Mouse (Mus musculus) kidney, embryonic 14.5 days (tissue): ENCODE measurements around the gene Ski. TPM values are rescaled to one million over a fixed set of nuclear protein-coding genes. Genes with fewer than 3 reads are reported as not detected.

Source experiments
- ATAC-seq: fragments of 200-750 bp; cut with Nextera tagmentation; 2 replicates; pipeline ENCODE4 v1.8.0; 2017; ENCODE audit warnings: moderate number of reproducible peaks, mild to moderate bottlenecking, moderate TSS enrichment, moderate library complexity; ENCODE audit not compliant: low FRiP score, low TSS enrichment
- H3K27ac ChIP-seq: fragments of 300-500 bp; sonication (generic); 2 replicates; pipeline ENCODE4 v1.5.1; 2014; ENCODE audit warnings: low read depth, mild to moderate bottlenecking, low read length, moderate library complexity, mixed read lengths
- H3K27me3 ChIP-seq: fragments of 300-500 bp; sonication (generic); 2 replicates; pipeline ENCODE4 v1.6.1; 2014; ENCODE audit warnings: mild to moderate bottlenecking, low read length; ENCODE audit not compliant: control insufficient read depth, insufficient read depth
- H3K36me3 ChIP-seq: fragments of 300-500 bp; sonication (generic); 2 replicates; pipeline ENCODE4 v1.6.1; 2014; ENCODE audit warnings: low read length, mixed read lengths; ENCODE audit not compliant: control insufficient read depth, insufficient read depth
- H3K4me1 ChIP-seq: fragments of 300-500 bp; sonication (generic); 2 replicates; pipeline ENCODE4 v1.6.1; 2014; ENCODE audit warnings: low read length, mixed read lengths; ENCODE audit not compliant: control insufficient read depth, insufficient read depth
- H3K4me2 ChIP-seq: fragments of 300-500 bp; sonication (generic); replicated peaks from 2 replicates; pipeline ENCODE4 v1.6.1; 2014; ENCODE audit warnings: low read depth, mild to moderate bottlenecking, low read length
- H3K4me3 ChIP-seq: fragments of 300-500 bp; sonication (generic); 2 replicates; pipeline ENCODE4 v1.5.1; 2014; ENCODE audit warnings: mild to moderate bottlenecking, low read length
- H3K9ac ChIP-seq: fragments of 300-500 bp; sonication (generic); 2 replicates; pipeline ENCODE4 v1.6.1; 2014; ENCODE audit warnings: low read depth, mild to moderate bottlenecking, low read length, moderate library complexity
- H3K9me3 ChIP-seq: fragments of 300-500 bp; sonication (generic); 2 replicates; pipeline ENCODE4 v1.6.1; 2016; ENCODE audit warnings: low read length; ENCODE audit not compliant: control insufficient read depth
- WGBS: fragments of 180-500 bp; shearing (Covaris S2); extraction: QIAGEN DNeasy Blood & Tissue Kit; methylation state at CpG from one replicate; pipeline ENCODE4 v1.1.7; 2014; 5-methylcytosine and 5-hydroxymethylcytosine counted together
- polyA plus RNA-seq: library from polyadenylated mRNA; unstranded; fragments of >200 nt; fragmentation: Nextera tagmentation; extraction: Ambion mirVana; gene quantifications from 2 replicates; pipeline ENCODE4 v1.2.1, GENCODE M21; 2014

Gene Ski
- polyA plus RNA-seq, 1 experiment from 2014 or later = 24.5 TPM

DNA sequence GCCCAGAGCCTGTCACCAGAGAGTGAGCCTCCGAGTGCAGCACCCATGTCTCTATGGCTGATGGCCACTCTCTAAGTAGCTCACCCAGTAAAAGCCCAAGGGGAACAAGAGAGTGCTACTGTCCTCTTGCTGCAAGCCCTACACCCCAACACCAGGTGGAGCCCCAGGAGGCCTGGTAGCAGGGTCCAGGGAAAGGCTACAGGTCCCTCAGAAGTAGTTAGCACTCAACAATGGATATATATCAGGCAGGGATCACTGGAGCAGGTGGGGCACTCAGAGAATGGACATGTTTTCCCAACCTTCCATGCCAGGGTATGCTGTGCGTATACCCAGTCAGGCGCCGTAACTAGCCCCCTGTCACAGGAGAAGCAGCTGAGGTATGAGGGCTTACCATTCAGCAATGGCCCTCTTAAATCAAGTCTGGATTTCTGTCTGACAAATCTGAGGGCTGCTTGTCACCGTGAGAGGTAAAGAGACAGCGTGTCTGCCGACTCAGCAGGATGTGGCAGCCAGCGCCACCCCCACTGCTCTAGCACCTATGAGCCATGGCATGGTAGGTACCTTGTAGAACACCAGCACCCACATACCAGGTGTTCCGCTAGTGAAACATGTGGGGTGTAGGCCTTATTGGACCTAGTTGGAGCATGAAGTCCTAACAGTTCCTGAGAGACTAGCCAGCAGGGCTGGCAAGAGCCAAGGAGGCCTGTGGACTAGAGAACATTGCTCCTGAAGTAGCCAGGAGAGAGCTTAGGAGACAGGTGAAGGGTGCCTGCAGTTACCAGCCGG, 93.1 kb downstream of the Ski start:
- Histone ChIP-seq H3K9me3 (no peaks in the 10 kb centered on the region), H3K4me1 (peaks cover 14% of the 10 kb centered on the region), H3K4me2 (no peak overlapping the region), H3K27me3 (no peaks in the 10 kb centered on the region), H3K36me3 (no peaks in the 10 kb centered on the region), H3K9ac (no peak overlapping the region), H3K27ac (no peak overlapping the region), H3K4me3 (no peak overlapping the region)
- no peak for ATAC-seq
- WGBS = 91% methylated on average over 10 of the region's 10 CpGs

DNA sequence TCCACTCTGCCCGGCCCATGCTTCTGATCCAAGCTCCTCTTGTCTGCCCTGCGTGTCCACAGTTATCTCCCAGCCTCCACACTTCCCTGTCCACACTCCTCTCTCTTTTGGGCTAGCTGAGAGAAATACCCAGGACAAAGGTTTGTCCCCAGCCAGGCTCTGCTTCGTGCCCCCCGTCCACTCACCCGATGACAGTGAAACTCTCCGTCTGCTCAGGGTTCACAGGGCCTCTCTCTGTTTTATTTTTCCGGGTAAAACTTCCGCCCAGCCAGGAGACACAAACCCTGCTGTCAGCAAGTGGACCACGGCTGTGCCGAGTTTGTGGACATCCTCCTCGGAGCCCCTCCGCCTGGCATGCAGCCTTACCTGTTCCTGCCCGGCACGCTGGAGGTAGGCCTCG, 94.0 kb downstream of the Ski start:
- H3K4me1 ChIP-seq = peaks cover 5% of the 10 kb centered on the region; the same call in 1 of the 2 replicates
- no peaks in the 10 kb centered on the region for H3K27me3 ChIP-seq
- H3K9ac ChIP-seq = no peak overlapping the region
- no peaks in the 10 kb centered on the region for H3K9me3 ChIP-seq
- no peak overlapping the region for H3K4me3 ChIP-seq
- H3K36me3 ChIP-seq = no peaks in the 10 kb centered on the region
- H3K27ac ChIP-seq = no peak overlapping the region
- ATAC-seq = no peak
- 88% methylated on average over 15 of the region's 15 CpGs for WGBS
- no peak overlapping the region for H3K4me2 ChIP-seq

GRCm38 (mm10) chr4:155126602-155127372, 95.6 kb downstream of the Ski start:
- H3K36me3 ChIP-seq = no peaks in the 10 kb centered on the region
- no peak for ATAC-seq
- WGBS = 65% methylated on average over 7 of the region's 7 CpGs
- H3K9ac ChIP-seq = no peak overlapping the region
- H3K27ac ChIP-seq = no peak overlapping the region
- H3K4me2 ChIP-seq = no peak overlapping the region
- H3K27me3 ChIP-seq = no peaks in the 10 kb centered on the region
- H3K4me1 ChIP-seq = peaks cover 16% of the 10 kb centered on the region
- H3K4me3 ChIP-seq = no peak overlapping the region
- no peaks in the 10 kb centered on the region for H3K9me3 ChIP-seq

DNA sequence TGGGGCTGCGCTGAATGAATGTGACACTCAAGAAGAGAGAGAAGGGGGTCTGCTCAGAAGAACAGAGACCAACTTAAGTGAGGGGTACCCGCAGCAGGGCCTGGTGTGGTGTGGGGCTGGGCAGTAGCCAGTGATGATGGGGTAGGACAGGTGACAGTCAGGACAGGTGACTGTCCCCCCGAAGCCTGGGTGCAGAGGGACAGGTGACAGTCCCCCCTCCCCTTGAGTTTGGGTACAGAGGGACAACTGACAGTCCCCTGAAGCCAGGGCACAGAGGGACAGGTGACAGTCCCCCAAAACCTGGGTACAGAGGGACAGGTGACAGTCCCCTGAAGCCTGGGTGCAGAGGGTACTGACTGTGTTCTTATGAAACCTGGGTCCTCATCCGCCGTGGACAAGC, 96.2 kb downstream of the Ski start:
- H3K36me3 ChIP-seq = no peaks in the 10 kb centered on the region
- H3K4me2 ChIP-seq = no peak overlapping the region
- H3K4me1 ChIP-seq = peaks cover 16% of the 10 kb centered on the region
- H3K4me3 ChIP-seq = no peak overlapping the region
- ATAC-seq = no peak
- H3K27me3 ChIP-seq = no peaks in the 10 kb centered on the region
- H3K9me3 ChIP-seq = no peaks in the 10 kb centered on the region
- no peak overlapping the region for H3K27ac ChIP-seq
- WGBS = 84% methylated on average over 5 of the region's 5 CpGs
- no peak overlapping the region for H3K9ac ChIP-seq

GRCm38 (mm10) chr4:155125310-155125709, 97.1 kb downstream of the Ski start:
- 42% methylated on average over 7 of the region's 7 CpGs for WGBS
- no peak for ATAC-seq
- Histone ChIP-seq H3K9ac (no peak overlapping the region), H3K36me3 (no peaks in the 10 kb centered on the region), H3K4me2 (no peak overlapping the region), H3K4me1 (peaks cover 16% of the 10 kb centered on the region), H3K9me3 (no peaks in the 10 kb centered on the region), H3K27ac (no peak overlapping the region), H3K27me3 (no peaks in the 10 kb centered on the region), H3K4me3 (no peak overlapping the region)

GRCm38 (mm10) chr4:155123868-155124534, 98.4 kb downstream of the Ski start:
- Histone ChIP-seq H3K9ac (no peak overlapping the region), H3K27ac (peak overlapping the region; percentile 1; the same call in 1 of the 2 replicates), H3K36me3 (no peaks in the 10 kb centered on the region), H3K27me3 (no peaks in the 10 kb centered on the region), H3K4me3 (no peak overlapping the region), H3K4me1 (peaks cover 16% of the 10 kb centered on the region), H3K4me2 (no peak overlapping the region), H3K9me3 (no peaks in the 10 kb centered on the region)
- WGBS = 55% methylated on average over 9 of the region's 9 CpGs
- no peak for ATAC-seq

DNA sequence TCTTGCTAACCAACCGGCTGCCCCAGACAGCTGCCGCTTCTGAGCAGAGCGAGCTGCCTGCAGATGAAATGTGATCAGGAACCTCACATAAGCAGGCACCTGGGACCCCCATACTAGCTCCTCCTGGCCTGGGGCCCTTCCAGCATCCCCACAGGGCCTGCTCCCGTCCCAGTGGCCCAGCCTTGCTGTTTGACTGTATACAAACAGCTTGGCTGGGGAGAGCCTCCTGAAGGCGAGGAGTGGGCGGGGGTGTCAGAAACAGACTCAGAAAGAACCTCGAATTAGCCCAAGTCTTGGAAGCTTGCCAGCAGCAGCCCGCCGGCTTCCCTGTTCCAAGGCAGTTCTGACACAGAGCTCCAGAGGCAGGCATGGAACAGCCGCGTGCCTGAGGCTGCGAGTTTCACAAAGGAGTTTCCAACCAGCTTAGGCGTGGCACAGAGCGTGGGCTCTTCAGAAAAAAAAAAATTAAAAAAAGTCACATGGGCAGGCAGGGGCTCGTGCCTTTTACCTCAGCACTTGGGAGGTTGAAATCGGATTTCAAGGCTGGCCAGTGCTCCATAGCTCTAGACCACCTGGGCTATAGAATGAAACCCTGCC, 99.8 kb downstream of the Ski start:
- no peak overlapping the region for H3K4me3 ChIP-seq
- H3K9ac ChIP-seq = peak overlapping the region; percentile 42; the same call in 1 of the 2 replicates
- H3K27ac ChIP-seq = peak overlapping the region; percentile 69
- peaks cover 16% of the 10 kb centered on the region for H3K4me1 ChIP-seq
- H3K36me3 ChIP-seq = no peaks in the 10 kb centered on the region
- no peaks in the 10 kb centered on the region for H3K27me3 ChIP-seq
- WGBS = 24% methylated on average over 16 of the region's 16 CpGs
- peak; percentile 54; the same call in 1 of the 2 replicates for ATAC-seq
- no peak overlapping the region for H3K4me2 ChIP-seq
- H3K9me3 ChIP-seq = no peaks in the 10 kb centered on the region

DNA sequence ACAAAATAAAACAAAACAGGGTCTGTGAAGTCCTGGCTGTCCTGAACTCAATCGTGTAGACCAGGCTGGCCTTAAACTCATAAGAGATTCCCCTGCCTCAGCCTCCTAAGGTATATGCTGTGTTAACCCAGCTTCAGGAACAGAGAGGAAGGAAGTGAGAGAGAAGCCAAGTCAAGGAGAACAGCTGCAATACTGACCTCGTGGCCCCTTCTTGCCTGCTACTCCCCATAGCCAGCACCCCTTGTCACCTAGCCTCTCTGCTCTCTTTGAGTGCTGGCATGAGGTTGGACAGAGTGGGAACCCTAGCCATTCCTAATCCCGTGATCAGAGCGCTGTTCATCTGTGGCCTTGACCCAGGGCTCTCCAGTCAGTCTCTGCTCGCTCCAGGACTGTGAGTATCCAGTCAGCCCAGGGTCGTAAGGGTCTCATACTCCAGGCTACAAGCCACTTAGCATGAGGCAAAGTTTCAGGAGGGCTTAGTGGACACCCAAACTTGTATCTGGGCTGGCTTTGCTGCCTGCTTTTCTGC, 100.4 kb downstream of the Ski start:
- peaks cover 16% of the 10 kb centered on the region for H3K4me1 ChIP-seq

More for the DNA sequence above, 100.4 kb downstream of the Ski start:
- H3K4me2 ChIP-seq = no peak overlapping the region
- no peaks in the 10 kb centered on the region for H3K36me3 ChIP-seq
- H3K4me3 ChIP-seq = no peak overlapping the region
- H3K27me3 ChIP-seq = no peaks in the 10 kb centered on the region
- no peaks in the 10 kb centered on the region for H3K9me3 ChIP-seq
- 74% methylated on average over 6 of the region's 6 CpGs for WGBS
- no peak for ATAC-seq
- H3K9ac ChIP-seq = peak overlapping the region; percentile 42; the same call in 1 of the 2 replicates
- peak overlapping the region; percentile 69 for H3K27ac ChIP-seq
